Mouse (Mus musculus) thymus, postnatal 4 days (tissue): ENCODE data around the gene Fam161a.
"Not testable (repeated sequence)": the region's sequence is repeated elsewhere in the genome, so short reads cannot be mapped to it uniquely, and the experiment has no call there.

Source experiments
- DNase-seq: peaks from one replicate; pipeline ENCODE4 v3.0.0; 2021

The Fam161a gene

DNA sequence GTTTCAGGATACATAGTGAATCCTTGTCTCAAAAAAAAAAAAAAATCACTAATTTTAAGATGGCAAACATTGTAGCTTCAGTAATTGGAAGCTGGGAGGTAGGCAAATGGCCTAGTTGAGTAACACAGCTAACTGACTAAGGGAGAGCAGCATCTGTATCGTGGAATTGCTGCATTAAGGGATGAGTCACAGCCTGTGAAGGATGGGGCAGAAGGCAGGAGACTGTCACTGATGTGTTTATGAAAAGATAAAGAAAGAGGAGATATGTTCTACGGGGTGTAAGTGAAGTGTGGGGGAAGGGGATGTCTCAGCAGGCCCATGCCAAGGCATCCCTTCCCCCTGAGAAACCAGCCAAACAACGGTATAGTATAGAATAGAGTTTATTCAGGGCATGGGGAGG, 56.5 kb downstream of the Fam161a start:
- DNase-seq, result no peak

DNA sequence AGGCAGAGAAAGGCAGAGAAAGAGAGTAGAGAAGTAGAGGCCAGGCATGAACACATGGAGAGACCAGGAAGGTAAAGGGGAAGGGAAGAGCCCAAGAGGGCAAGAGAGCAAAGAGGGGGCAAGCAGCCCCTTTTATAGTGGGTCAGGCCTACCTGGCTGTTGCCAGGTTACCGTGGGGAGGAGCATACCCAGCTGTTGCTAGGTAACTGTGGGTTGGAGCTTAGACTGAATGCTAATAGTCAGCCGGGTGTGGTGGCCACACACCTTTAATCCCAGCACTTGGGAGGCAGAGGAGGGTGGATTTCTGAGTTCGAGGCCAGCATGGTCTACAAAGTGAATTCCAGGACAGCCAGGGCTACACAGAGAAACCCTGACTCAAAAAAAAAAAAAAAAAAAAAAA, 56.9 kb downstream of the Fam161a start:
- not testable (repeated sequence) for DNase-seq

DNA sequence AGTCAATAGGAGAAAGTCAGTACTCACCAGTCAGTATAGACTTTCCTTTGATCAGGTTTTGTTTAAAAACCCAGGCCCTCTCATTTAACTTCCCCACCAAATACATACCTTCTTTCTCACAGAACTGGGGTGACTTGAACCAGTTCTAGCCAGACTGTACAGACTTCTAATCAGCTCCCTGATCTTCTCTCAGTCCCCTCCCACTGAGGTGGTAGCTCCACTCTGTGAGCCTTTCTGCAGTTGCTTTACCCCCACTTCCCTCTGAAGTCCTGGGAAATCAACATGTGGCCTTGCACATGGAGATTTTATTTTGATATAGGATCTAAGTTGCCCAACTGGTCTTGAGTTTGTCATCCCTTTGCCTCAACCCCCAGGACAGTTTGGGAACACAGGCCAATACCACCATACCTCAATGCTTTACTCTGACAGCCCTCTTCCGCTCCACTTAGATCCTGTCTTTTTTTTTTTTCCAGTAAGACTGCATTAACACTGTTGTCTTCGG, 57.9 kb downstream of the Fam161a start:
- DNase-seq, result no peak

DNA sequence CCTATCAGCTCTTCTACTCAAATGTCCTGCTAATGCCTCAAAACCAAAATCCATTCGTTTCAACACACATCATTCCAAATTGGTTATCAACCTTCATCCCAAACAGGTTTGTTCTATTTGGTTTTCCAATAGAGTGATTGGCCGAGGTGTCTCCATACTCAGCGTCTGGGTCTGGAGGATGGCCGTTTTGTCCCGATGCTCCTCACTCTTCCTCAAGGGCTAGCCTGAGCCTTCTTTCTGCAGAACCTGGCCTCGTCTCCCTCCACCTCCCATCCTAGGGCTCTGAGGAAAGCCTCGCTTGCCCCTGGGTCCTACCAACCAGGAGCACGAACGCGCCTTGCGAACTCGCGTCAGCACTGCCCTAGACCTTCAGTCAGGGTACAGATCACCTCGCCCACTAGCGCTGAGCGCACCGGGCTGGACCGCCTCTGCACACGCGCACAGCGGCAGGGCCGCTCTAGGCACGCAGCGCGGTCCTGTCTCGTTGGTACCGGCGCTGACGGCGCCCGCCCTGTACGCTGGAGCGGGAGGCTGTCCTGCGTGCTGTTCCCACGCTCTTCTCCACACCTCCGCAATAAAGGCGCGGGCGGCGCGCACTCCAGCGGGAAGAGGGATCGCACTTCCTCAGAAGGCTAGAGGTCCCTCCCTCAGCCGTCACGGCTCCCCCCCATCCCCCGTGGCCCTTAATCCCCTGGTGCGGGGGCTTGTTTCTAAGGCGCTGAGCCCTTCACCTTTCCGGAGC, 60.2 kb downstream of the Fam161a start:
- DNase-seq, result peak; percentile 78

DNA sequence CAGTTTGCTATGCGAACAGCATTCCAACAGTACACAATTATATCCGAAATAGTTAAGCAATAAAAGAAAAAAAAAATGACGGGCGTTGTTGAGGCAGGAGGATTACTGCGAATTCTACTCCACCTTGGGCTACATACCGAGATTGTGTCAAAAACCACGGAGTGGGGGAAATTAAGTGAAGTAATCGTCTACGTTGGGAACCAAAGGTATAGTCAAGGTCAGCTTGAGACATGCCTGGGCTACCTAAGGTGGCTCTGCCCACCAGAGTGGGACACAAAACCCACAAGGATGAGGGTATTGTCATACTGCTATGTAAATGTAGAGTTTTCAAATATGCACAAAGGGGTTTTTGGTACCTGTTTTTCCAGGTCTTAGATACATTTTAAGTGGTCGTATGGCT, 60.9 kb downstream of the Fam161a start:
- DNase-seq, result no peak

DNA sequence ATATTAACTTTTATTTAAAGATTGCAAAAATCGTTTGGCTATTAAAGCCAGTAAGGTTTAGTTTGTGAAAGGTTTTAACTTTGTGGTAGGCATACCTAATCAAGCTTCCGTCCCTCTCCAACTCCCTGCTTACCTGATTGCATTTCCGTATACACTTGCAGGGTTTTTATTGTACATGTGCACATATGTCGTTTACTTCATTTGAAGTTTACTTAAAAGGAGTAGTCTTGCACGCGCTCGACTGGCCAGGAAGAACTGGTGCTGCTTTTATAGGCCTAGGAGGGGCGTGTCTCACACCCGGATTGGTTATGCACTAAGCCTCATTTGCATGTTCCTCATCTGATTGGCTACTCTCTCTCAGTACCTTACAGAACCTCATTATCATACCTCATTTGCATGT, 61.7 kb downstream of the Fam161a start:
- DNase-seq, result not testable (repeated sequence)

DNA sequence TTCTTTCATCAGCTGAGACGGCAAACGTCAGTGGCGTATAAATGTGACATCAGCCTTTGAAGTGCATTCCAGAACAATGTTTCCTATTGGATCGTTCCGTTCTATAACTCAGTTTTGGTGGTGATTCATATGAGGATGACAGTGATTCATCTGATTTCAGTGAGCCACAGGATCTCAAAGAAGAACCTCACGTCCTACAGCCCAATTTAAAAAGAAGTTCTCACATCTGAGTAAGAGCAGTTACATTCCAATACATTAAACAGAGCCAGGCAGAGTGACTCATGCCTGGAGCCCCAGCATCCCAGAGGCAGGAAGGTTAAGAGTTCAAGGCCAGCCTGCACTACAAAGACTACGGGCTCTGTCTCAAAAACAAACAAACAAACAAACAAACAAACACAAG, 67.5 kb downstream of the Fam161a start:
- DNase-seq, result no peak

DNA sequence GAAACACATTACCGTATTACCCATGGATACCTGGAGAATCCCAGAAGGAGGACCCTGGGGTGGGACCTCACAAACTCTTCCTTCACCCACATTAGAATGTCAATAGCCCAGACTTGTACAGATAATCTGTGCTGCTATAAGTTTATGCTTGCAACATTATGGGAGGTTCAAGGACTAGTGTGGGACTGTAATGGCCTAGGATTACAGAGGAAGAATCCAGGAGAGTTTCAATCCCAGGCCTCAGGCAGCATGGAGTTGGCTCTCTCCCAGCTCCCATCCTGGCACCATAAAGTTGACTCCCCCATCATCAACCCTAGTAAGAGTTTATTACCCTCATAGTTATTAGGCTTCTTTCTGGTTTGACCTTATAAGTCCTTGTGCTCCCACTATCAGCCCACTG, 71.2 kb downstream of the Fam161a start:
- no peak for DNase-seq
